Mouse (Mus musculus) hindbrain, embryonic 12.5 days (tissue): ENCODE data around the gene Abcb8. TPM values are rescaled to one million over a fixed set of nuclear protein-coding genes. Genes with fewer than 3 reads are reported as not detected.
A peak's percentile ranks its signal among the peaks of the same experiment; 100 is the strongest.

Experiments used
- ATAC-seq: fragments of 200-750 bp; cut with Nextera tagmentation; 2 replicates; pipeline ENCODE4 v1.8.0; 2017; ENCODE audit warnings: moderate TSS enrichment; ENCODE audit not compliant: low FRiP score
- H3K27ac ChIP-seq: fragments of 300-500 bp; sonication (generic); 2 replicates; pipeline ENCODE4 v1.5.1; 2016; ENCODE audit warnings: mild to moderate bottlenecking
- H3K27me3 ChIP-seq: fragments of 300-500 bp; sonication (generic); 2 replicates; pipeline ENCODE4 v1.6.1; 2016; ENCODE audit warnings: mild to moderate bottlenecking
- H3K36me3 ChIP-seq: fragments of 300-500 bp; sonication (generic); 2 replicates; pipeline ENCODE4 v1.6.1; 2016; ENCODE audit warnings: mild to moderate bottlenecking
- H3K4me1 ChIP-seq: fragments of 300-500 bp; sonication (generic); 2 replicates; pipeline ENCODE4 v1.6.1; 2016
- H3K4me2 ChIP-seq: fragments of 300-500 bp; sonication (generic); replicated peaks from 2 replicates; pipeline ENCODE4 v1.6.1; 2016; ENCODE audit warnings: mild to moderate bottlenecking
- H3K4me3 ChIP-seq: fragments of 300-500 bp; sonication (generic); 2 replicates; pipeline ENCODE4 v1.5.1; 2016; ENCODE audit warnings: mild to moderate bottlenecking
- H3K9ac ChIP-seq: fragments of 300-500 bp; sonication (generic); 2 replicates; pipeline ENCODE4 v1.6.1; 2016; ENCODE audit warnings: mild to moderate bottlenecking, moderate library complexity
- H3K9me3 ChIP-seq: fragments of 300-500 bp; sonication (generic); replicated peaks from 2 replicates; pipeline ENCODE4 v1.6.1; 2016; ENCODE audit warnings: mild to moderate bottlenecking
- WGBS: fragments of 180-500 bp; shearing (Covaris S2); methylation state at CpG from one replicate; pipeline ENCODE4 v1.1.7; 2016; 5-methylcytosine and 5-hydroxymethylcytosine counted together
- polyA plus RNA-seq: library from polyadenylated mRNA; unstranded; fragments of >200 nt; fragmentation: Nextera tagmentation; extraction: Ambion mirVana; gene quantifications from 2 replicates; pipeline ENCODE4 v1.2.1, GENCODE M21; 2016

The Abcb8 gene
- polyA plus RNA-seq, 1 experiment from 2014 or later, result 43.5 TPM

GRCm38 (mm10) chr5:24352251-24352859, 41.1 kb upstream of the Abcb8 start:
- WGBS, result under 1% methylated on average over 22 of the region's 24 CpGs
- Histone ChIP-seq H3K4me1 (peaks cover 64% of the 10 kb centered on the region), H3K4me3 (peak overlapping the region; percentile 53), H3K36me3 (no peaks in the 10 kb centered on the region), H3K9me3 (no peaks in the 10 kb centered on the region), H3K27ac (peak overlapping the region; percentile 98), H3K27me3 (peaks cover 24% of the 10 kb centered on the region), H3K9ac (peak overlapping the region; percentile 60), H3K4me2 (peak overlapping the region; percentile 98)
- ATAC-seq, result peak; percentile 51

- WGBS, result 30% methylated on average over 4 of the region's 4 CpGs
- Histone ChIP-seq H3K36me3 (no peaks in the 10 kb centered on the region), H3K9ac (0 out of 2 replicates have a peak overlapping the region, but pooled peaks have one; percentile 60), H3K4me1 (peaks cover 54% of the 10 kb centered on the region), H3K4me2 (0 out of 2 replicates have a peak overlapping the region, but pooled peaks have one; percentile 98), H3K27me3 (peaks cover 21% of the 10 kb centered on the region), H3K4me3 (no peak overlapping the region), H3K9me3 (no peaks in the 10 kb centered on the region), H3K27ac (peak overlapping the region; percentile 98)
- ATAC-seq, result no peak
These were observed 40.1 kb upstream of the Abcb8 start for GRCm38 (mm10) chr5:24353327-24353726.

GRCm38 (mm10) chr5:24356764-24357163, 36.7 kb upstream of the Abcb8 start:
- no peaks in the 10 kb centered on the region for H3K36me3 ChIP-seq
- no peak overlapping the region for H3K4me3 ChIP-seq
- peaks cover 26% of the 10 kb centered on the region for H3K4me1 ChIP-seq
- H3K4me2 ChIP-seq, result no peak overlapping the region
- 44% methylated on average over 4 of the region's 4 CpGs for WGBS
- ATAC-seq, result no peak
- 0 out of 2 replicates have a peak, but pooled peaks cover 3% of the 10 kb centered on the region for H3K27me3 ChIP-seq
- no peak overlapping the region for H3K27ac ChIP-seq
- H3K9ac ChIP-seq, result no peak overlapping the region
- no peaks in the 10 kb centered on the region for H3K9me3 ChIP-seq

- Histone ChIP-seq H3K4me1 (peaks cover 19% of the 10 kb centered on the region), H3K4me3 (no peak overlapping the region), H3K36me3 (no peaks in the 10 kb centered on the region), H3K9ac (no peak overlapping the region), H3K27ac (no peak overlapping the region), H3K9me3 (no peaks in the 10 kb centered on the region), H3K27me3 (0 out of 2 replicates have a peak, but pooled peaks cover 3% of the 10 kb centered on the region), H3K4me2 (no peak overlapping the region)
- ATAC-seq, result no peak
- 16% methylated on average over 7 of the region's 7 CpGs for WGBS
These were observed 36.0 kb upstream of the Abcb8 start for GRCm38 (mm10) chr5:24357461-24357860.

- Histone ChIP-seq H3K9ac (0 out of 2 replicates have a peak overlapping the region, but pooled peaks have one; percentile 23), H3K36me3 (no peaks in the 10 kb centered on the region), H3K27ac (no peak overlapping the region), H3K4me3 (no peak overlapping the region), H3K27me3 (no peaks in the 10 kb centered on the region), H3K4me2 (no peak overlapping the region), H3K4me1 (no peaks in the 10 kb centered on the region), H3K9me3 (no peaks in the 10 kb centered on the region)
- WGBS, result under 1% methylated on average over 7 of the region's 7 CpGs
- peak; percentile 59 for ATAC-seq
These were observed 32.5 kb upstream of the Abcb8 start for GRCm38 (mm10) chr5:24360792-24361454.

GRCm38 (mm10) chr5:24363467-24363866, 30.0 kb upstream of the Abcb8 start:
- Histone ChIP-seq H3K4me2 (no peak overlapping the region), H3K9me3 (no peaks in the 10 kb centered on the region), H3K27me3 (no peaks in the 10 kb centered on the region), H3K27ac (no peak overlapping the region), H3K9ac (no peak overlapping the region), H3K4me1 (no peaks in the 10 kb centered on the region), H3K36me3 (no peaks in the 10 kb centered on the region), H3K4me3 (no peak overlapping the region)
- no peak for ATAC-seq
- WGBS, result 88% methylated on average over 2 of the region's 2 CpGs

- 54% methylated on average over 3 of the region's 3 CpGs for WGBS
- Histone ChIP-seq H3K4me1 (no peaks in the 10 kb centered on the region), H3K36me3 (no peaks in the 10 kb centered on the region), H3K27me3 (no peaks in the 10 kb centered on the region), H3K4me2 (no peak overlapping the region), H3K27ac (no peak overlapping the region), H3K9ac (no peak overlapping the region), H3K9me3 (no peaks in the 10 kb centered on the region), H3K4me3 (no peak overlapping the region)
- ATAC-seq, result no peak
These were observed 29.4 kb upstream of the Abcb8 start for GRCm38 (mm10) chr5:24364061-24364460.

GRCm38 (mm10) chr5:24364508-24364907, 29.0 kb upstream of the Abcb8 start, which contains the start of gene Nos3:
Gene Nos3 (plus strand): TSS chr5:24364810.
- H3K4me1 ChIP-seq, result no peaks in the 10 kb centered on the region
- H3K27me3 ChIP-seq, result no peaks in the 10 kb centered on the region
- no peak within 1 kb of the TSS for H3K27ac ChIP-seq
- no peak within 1 kb of the TSS for H3K4me2 ChIP-seq
- WGBS, result 37% methylated on average over 12 of the region's 12 CpGs
- no peak within 1 kb of the TSS for H3K4me3 ChIP-seq
- ATAC-seq, result no peak
- H3K36me3 ChIP-seq, result no peaks in the 10 kb centered on the region
- 0 out of 2 replicates have a peak within 1 kb of the TSS, but pooled peaks have one; percentile 42 for H3K9ac ChIP-seq
- H3K9me3 ChIP-seq, result no peaks in the 10 kb centered on the region

GRCm38 (mm10) chr5:24364963-24365362, 28.5 kb upstream of the Abcb8 start:
- Histone ChIP-seq H3K27ac (no peak overlapping the region), H3K9me3 (no peaks in the 10 kb centered on the region), H3K4me3 (no peak overlapping the region), H3K27me3 (no peaks in the 10 kb centered on the region), H3K9ac (0 out of 2 replicates have a peak overlapping the region, but pooled peaks have one; percentile 42), H3K4me2 (no peak overlapping the region), H3K36me3 (no peaks in the 10 kb centered on the region), H3K4me1 (no peaks in the 10 kb centered on the region)
- no peak for ATAC-seq
- WGBS, result 89% methylated on average over 10 of the region's 10 CpGs

- H3K9ac ChIP-seq, result no peak overlapping the region
- no peaks in the 10 kb centered on the region for H3K9me3 ChIP-seq
- H3K27me3 ChIP-seq, result no peaks in the 10 kb centered on the region
- H3K4me3 ChIP-seq, result no peak overlapping the region
- H3K4me1 ChIP-seq, result no peaks in the 10 kb centered on the region
- no peak overlapping the region for H3K4me2 ChIP-seq
- no peak for ATAC-seq
- H3K27ac ChIP-seq, result no peak overlapping the region
- H3K36me3 ChIP-seq, result no peaks in the 10 kb centered on the region
- WGBS, result 49% methylated on average over 5 of the region's 5 CpGs
These were observed 27.9 kb upstream of the Abcb8 start for GRCm38 (mm10) chr5:24365528-24365927.

GRCm38 (mm10) chr5:24366426-24366825, 27.0 kb upstream of the Abcb8 start:
- WGBS, result 86% methylated on average over 9 of the region's 9 CpGs

GRCm38 (mm10) chr5:24369767-24370166, 23.7 kb upstream of the Abcb8 start:
- Histone ChIP-seq H3K4me1 (no peaks in the 10 kb centered on the region), H3K27ac (no peak overlapping the region), H3K4me2 (no peak overlapping the region), H3K27me3 (no peaks in the 10 kb centered on the region), H3K9ac (no peak overlapping the region), H3K4me3 (no peak overlapping the region), H3K9me3 (no peaks in the 10 kb centered on the region), H3K36me3 (no peaks in the 10 kb centered on the region)
- no peak for ATAC-seq
- WGBS, result 78% methylated on average over 9 of the region's 9 CpGs

More at GRCm38 (mm10) chr5:24366426-24366825, 27.0 kb upstream of the Abcb8 start:
- Histone ChIP-seq H3K9me3 (no peaks in the 10 kb centered on the region), H3K4me3 (no peak overlapping the region), H3K9ac (no peak overlapping the region), H3K27me3 (no peaks in the 10 kb centered on the region), H3K27ac (no peak overlapping the region), H3K4me1 (no peaks in the 10 kb centered on the region), H3K4me2 (no peak overlapping the region), H3K36me3 (no peaks in the 10 kb centered on the region)
- ATAC-seq, result no peak
